Mouse (Mus musculus) liver, embryonic 13.5 days (tissue): ENCODE results near the gene Gm17026. TPM values are rescaled to one million over a fixed set of nuclear protein-coding genes. Genes with fewer than 3 reads are reported as not detected.
"Not testable (repeated sequence)": the region's sequence is repeated elsewhere in the genome, so short reads cannot be mapped to it uniquely, and the experiment has no call there.

Experiments used
- ATAC-seq: fragments of 200-750 bp; cut with Nextera tagmentation; 2 replicates; pipeline ENCODE4 v1.8.0; 2017; ENCODE audit warnings: low read depth, mild to moderate bottlenecking, moderate number of reproducible peaks, moderate library complexity
- DNase-seq: peaks from one replicate; pipeline ENCODE4 v3.0.0; 2022
- H3K27ac ChIP-seq: fragments of 300-500 bp; sonication (generic); 2 replicates; pipeline ENCODE4 v1.5.1; 2015; ENCODE audit warnings: moderate library complexity, mild to moderate bottlenecking, inconsistent platforms
- H3K27me3 ChIP-seq: fragments of 300-500 bp; sonication (generic); 2 replicates; pipeline ENCODE4 v1.6.1; 2015; ENCODE audit warnings: mild to moderate bottlenecking, inconsistent platforms
- H3K36me3 ChIP-seq: fragments of 300-500 bp; sonication (generic); 2 replicates; pipeline ENCODE4 v1.6.1; 2015; ENCODE audit warnings: mild to moderate bottlenecking, inconsistent platforms
- H3K4me1 ChIP-seq: fragments of 300-500 bp; sonication (generic); replicated peaks from 2 replicates; pipeline ENCODE4 v1.6.1; 2015; ENCODE audit warnings: inconsistent platforms
- H3K4me2 ChIP-seq: fragments of 300-500 bp; sonication (generic); 2 replicates; pipeline ENCODE4 v1.6.1; 2015; ENCODE audit warnings: inconsistent platforms, mild to moderate bottlenecking, moderate library complexity
- H3K4me3 ChIP-seq: fragments of 300-500 bp; sonication (generic); replicated peaks from 2 replicates; pipeline ENCODE4 v1.5.1; 2015; ENCODE audit warnings: mild to moderate bottlenecking, inconsistent platforms
- H3K9ac ChIP-seq: fragments of 300-500 bp; sonication (generic); 2 replicates; pipeline ENCODE4 v1.6.1; 2015; ENCODE audit warnings: mild to moderate bottlenecking, inconsistent platforms
- H3K9me3 ChIP-seq: fragments of 300-500 bp; sonication (generic); replicated peaks from 2 replicates; pipeline ENCODE4 v1.6.1; 2016; ENCODE audit warnings: inconsistent platforms
- WGBS: fragments of 180-500 bp; shearing (Covaris S2); methylation state at CpG from one replicate; pipeline ENCODE4 v1.1.7; 2015; ENCODE audit not compliant: insufficient replicate concordance; 5-methylcytosine and 5-hydroxymethylcytosine counted together
- microRNA-seq: library from miRNA; unstranded; fragments of <30 nt; microRNA quantifications from one replicate; pipeline ENCODE4, GENCODE M21; 2016
- polyA plus RNA-seq: library from polyadenylated mRNA; unstranded; fragments of >200 nt; fragmentation: Nextera tagmentation; extraction: Ambion mirVana; gene quantifications from 2 replicates; pipeline ENCODE4 v1.2.1, GENCODE M21; 2015

The Gm17026 gene
- polyA plus RNA-seq: not detected in 2 replicates

DNA sequence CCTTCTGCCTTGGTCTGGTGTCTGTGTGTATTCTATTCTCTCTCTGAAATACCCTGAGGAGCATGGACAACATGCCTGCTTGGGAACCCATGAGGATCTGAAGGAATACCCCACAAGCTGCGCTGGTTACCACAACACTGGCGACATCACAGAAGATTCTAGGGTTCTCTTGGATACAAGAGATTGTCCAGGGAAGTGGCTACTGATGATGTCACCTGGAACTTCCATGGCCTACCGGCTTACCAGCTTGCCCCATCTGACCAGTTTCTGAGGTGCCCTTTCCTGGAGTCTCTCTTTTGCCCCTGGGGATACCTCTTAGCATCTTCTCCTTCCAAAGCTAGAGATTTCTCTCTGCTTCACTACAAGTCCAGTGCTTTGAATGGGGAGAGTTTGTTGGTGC, at the start of gene Gm17026:
Gene Gm17026 (minus strand): TSS at position 101 of the 400 bp plus-strand sequence.
- H3K9ac ChIP-seq, H3K9me3 ChIP-seq, H3K27me3 ChIP-seq, H3K36me3 ChIP-seq, ATAC-seq, H3K4me2 ChIP-seq, H3K4me3 ChIP-seq, DNase-seq, H3K27ac ChIP-seq, H3K4me1 ChIP-seq: not testable (repeated sequence)
- 67% methylated on average over 1 of the region's 3 CpGs for WGBS

DNA sequence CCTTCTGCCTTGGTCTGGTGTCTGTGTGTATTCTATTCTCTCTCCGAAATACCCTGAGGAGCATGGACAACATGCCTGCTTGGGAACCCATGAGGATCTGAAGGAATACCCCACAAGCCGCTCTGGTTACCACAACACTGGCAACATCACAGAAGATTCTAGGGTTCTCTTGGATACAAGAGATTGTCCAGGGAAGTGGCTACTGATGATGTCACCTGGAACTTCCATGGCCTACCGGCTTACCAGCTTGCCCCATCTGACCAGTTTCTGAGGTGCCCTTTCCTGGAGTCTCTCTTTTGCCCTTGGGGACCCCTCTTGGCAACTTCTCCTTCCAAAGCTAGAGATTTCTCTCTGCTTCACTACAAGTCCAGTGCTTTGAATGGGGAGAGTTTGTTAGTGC, 37.4 kb upstream of the Gm17026 start, which contains the start of gene Gm9611:
Gene Gm9611 (minus strand): TSS at position 101 of the 400 bp plus-strand sequence.
- no CpG with 5 or more reads among the region's 3 CpGs for WGBS
- not testable (repeated sequence) for H3K4me2 ChIP-seq, ATAC-seq

GRCm38 (mm10) chr14:42216766-42217537, 42.9 kb downstream of the Gm17026 start:
- not testable (repeated sequence) for ATAC-seq

More for the DNA sequence above, 37.4 kb upstream of the Gm17026 start, which contains the start of gene Gm9611:
- H3K27me3 ChIP-seq, H3K4me3 ChIP-seq, H3K9me3 ChIP-seq, H3K27ac ChIP-seq, H3K9ac ChIP-seq, H3K36me3 ChIP-seq, H3K4me1 ChIP-seq, DNase-seq: not testable (repeated sequence)

More at GRCm38 (mm10) chr14:42216766-42217537, 42.9 kb downstream of the Gm17026 start:
- H3K9ac ChIP-seq, H3K36me3 ChIP-seq, H3K27me3 ChIP-seq, DNase-seq, H3K4me2 ChIP-seq, H3K9me3 ChIP-seq, H3K4me3 ChIP-seq, H3K27ac ChIP-seq, H3K4me1 ChIP-seq: not testable (repeated sequence)
- WGBS: 56% methylated on average over 9 of the region's 10 CpGs

Small RNAs within 50 kb of the gene (microRNA-seq; reads per million reads assigned to microRNA genes)
- not detected for gene Gm25208
- gene Gm25892: not detected

Other genes starting within 250 kb of the Gm17026 start
- gene Gm7951, start 142.7 kb downstream of the Gm17026 start, polyA plus RNA-seq: not detected in 2 replicates
- not detected in 2 replicates for gene Gm17027, start 97.4 kb downstream of the Gm17026 start, polyA plus RNA-seq
- not detected in 2 replicates for gene Gm3573, start 69.3 kb downstream of the Gm17026 start, polyA plus RNA-seq
- gene Gm9611, start 37.3 kb upstream of the Gm17026 start, polyA plus RNA-seq: not detected in 2 replicates
- gene Gm7995, start 50.2 kb upstream of the Gm17026 start, polyA plus RNA-seq: not detected in 2 replicates
- not detected in 2 replicates for gene Gm8005, start 179.6 kb upstream of the Gm17026 start, polyA plus RNA-seq
- not detected in 2 replicates for gene Gm8011, start 203.8 kb upstream of the Gm17026 start, polyA plus RNA-seq
- not detected in 2 replicates for gene Gm8020, start 242.3 kb upstream of the Gm17026 start, polyA plus RNA-seq